Mouse (Mus musculus) hindbrain, embryonic 10.5 days (tissue): ENCODE measurements at regions not wholly inside any gene's neighbourhood (a gene's known extent, or its start where the extent isn't known, plus 50 kb on each side); places are given as distances from the start of the nearest gene placed in this dataset.
A peak's percentile ranks its signal among the peaks of the same experiment; 100 is the strongest.

Experiments
- DNase-seq: peaks from one replicate; pipeline ENCODE4 v3.0.0-alpha.2; 2017; ENCODE audit warnings: low spot score
- H3K27ac ChIP-seq: fragments of 300-500 bp; sonication (generic); 2 replicates; pipeline ENCODE4 v1.5.1; 2016; ENCODE audit warnings: mild to moderate bottlenecking, moderate library complexity
- H3K27me3 ChIP-seq: fragments of 300-500 bp; sonication (generic); 2 replicates; pipeline ENCODE4 v1.6.1; 2016; ENCODE audit warnings: mild to moderate bottlenecking; ENCODE audit not compliant: poor library complexity, insufficient read depth, severe bottlenecking
- H3K36me3 ChIP-seq: fragments of 300-500 bp; sonication (generic); 2 replicates; pipeline ENCODE4 v1.6.1; 2016; ENCODE audit warnings: mild to moderate bottlenecking, moderate library complexity
- H3K4me1 ChIP-seq: fragments of 300-500 bp; sonication (generic); replicated peaks from 2 replicates; pipeline ENCODE4 v1.6.1; 2016; ENCODE audit warnings: mild to moderate bottlenecking
- H3K4me3 ChIP-seq: fragments of 300-500 bp; sonication (generic); 2 replicates; pipeline ENCODE4 v1.5.1; 2016; ENCODE audit warnings: mild to moderate bottlenecking, moderate library complexity
- H3K9me3 ChIP-seq: fragments of 300-500 bp; sonication (generic); 2 replicates; pipeline ENCODE4 v1.6.1; 2016; ENCODE audit warnings: mild to moderate bottlenecking, moderate library complexity
- WGBS: fragments of 180-500 bp; shearing (Covaris S2); methylation state at CpG from one replicate; pipeline ENCODE4 v1.1.7; 2016; 5-methylcytosine and 5-hydroxymethylcytosine counted together

DNA sequence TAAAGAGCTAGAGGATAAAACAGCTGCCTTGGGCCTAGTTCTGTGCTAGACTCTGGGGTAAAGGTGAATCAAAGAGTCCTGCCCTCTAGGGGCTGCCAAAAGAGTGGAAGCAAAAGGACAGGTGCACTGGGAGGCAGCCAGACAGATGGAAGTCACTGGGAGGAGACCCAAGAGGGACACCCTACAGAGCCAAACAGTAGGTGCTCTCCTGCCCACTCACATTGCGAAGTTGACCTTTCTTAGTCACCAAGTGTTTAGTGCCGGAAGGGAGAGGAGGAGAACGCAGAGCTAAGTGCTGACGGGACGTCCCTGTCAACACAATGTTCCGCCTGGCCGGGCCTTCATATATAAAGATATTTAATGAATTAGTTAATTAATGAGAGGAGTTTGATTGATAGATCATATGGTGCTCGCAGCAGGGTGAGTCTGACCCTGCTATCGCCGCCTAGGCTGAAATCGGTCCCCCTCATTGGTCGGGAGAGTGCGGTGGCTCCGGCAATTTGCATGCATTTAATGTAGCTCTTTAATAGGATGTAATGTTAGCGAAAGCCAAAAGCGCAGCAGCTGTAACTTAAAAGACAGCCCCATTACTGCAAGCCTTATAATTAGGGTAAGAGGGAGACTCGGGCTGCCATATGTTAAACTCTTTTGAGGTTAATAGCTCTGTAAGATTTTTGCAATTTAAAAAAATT lies 162.6 kb upstream of the Cadm1 start:
- Histone ChIP-seq H3K36me3 (no peaks in the 10 kb centered on the region), H3K9me3 (no peaks in the 10 kb centered on the region), H3K27ac (no peak overlapping the region), H3K27me3 (peaks cover 66% of the 10 kb centered on the region), H3K4me3 (peak overlapping the region; percentile 51), H3K4me1 (peaks cover 37% of the 10 kb centered on the region)
- 5% methylated on average over 17 of the region's 17 CpGs for WGBS
- peak; percentile 35 for DNase-seq

DNA sequence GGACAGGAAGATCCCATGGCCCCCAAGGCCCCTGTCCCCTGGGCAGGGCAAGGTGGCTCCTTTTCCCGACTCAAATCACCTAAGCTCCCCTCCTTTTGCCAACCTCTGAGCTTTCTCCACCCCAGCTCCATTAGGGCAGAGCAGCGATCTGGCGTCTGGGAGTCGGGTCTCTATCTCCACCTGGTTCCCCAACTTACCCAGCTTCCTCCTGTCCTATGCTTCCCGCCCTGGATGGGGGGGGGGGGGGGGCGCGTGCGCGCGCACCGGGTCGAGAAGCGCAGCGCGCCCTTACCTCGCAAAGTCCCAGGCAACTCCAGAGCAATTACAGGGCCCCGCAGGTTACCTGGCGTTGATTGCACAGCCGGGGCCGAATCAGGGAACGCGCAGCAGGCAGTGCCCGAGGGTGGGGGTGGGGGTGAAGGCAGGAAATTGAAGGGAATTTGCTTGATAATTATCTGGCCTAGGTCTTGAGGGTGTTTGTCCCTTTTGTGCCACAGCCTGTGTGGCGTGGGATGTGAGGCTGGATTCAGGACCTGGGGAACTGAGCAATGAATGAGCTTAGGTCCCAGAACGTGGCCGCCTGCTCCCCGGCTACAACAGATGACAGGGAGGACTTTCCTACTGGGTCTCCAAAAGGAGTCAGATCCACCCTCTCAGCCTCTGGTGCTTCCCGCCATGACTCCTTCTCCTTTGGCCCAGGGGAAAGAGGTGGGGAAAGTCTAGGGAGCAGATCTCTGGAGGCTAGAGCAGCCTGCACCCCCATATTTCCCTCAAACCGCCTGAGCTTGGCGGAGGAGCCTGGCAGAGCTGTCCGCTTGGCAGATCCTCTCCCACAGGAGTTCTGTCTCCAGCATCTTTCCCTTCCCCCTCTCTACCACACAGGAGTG lies 161.7 kb upstream of the Cadm1 start:
- WGBS = 6% methylated on average over 30 of the region's 31 CpGs
- Histone ChIP-seq H3K4me3 (peak overlapping the region; percentile 51), H3K4me1 (peaks cover 29% of the 10 kb centered on the region), H3K36me3 (no peaks in the 10 kb centered on the region), H3K27me3 (peaks cover 61% of the 10 kb centered on the region), H3K9me3 (no peaks in the 10 kb centered on the region), H3K27ac (peak overlapping the region; percentile 67)
- DNase-seq = peak; percentile 56

DNA sequence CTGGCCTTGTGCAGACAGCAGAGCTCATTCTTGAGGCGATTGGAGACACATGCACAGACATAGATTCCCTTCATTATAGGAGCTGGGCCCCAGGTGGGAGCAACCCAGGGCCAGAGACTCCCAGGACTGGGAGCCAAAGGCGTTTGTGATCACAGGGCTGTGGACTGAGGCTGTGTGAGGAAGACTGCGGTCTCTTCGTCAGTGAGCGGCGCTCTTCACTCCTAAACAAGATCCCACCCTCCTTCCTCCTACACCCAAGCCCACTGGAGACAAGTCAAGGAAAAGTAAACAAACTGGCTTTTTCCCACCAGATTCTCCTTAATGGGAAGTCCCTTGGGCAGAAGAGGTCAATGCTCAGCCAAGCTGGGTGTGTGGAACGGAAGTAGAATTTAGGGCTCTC lies 157.7 kb upstream of the Cadm1 start:
- 86% methylated on average over 7 of the region's 7 CpGs for WGBS
- peaks cover 20% of the 10 kb centered on the region for H3K4me1 ChIP-seq
- H3K27ac ChIP-seq = peak overlapping the region; percentile 53; the same call in 1 of the 2 replicates

DNA sequence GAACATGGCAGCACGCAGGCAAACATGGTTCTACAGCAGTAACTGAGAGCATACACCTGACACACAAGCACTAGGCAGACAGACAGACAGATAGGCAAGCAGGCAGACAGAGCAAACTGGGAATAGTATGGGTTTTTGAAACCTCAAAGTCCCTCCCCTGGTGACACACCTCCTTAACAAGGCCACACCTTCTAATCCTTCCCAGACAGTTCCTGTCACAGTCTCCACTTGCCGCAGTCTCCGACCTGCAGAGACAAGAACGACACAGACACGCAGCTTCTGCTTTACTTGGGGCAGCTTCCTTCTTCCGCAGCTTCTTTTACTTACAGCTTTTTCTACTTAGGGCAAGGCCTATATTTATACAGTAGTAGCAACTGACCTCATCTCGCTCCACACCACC lies 155.9 kb upstream of the Cadm1 start:
- H3K4me3 ChIP-seq = no peak overlapping the region
- H3K36me3 ChIP-seq = no peaks in the 10 kb centered on the region
- H3K4me1 ChIP-seq = peaks cover 2% of the 10 kb centered on the region; the same call in 1 of the 2 replicates
- WGBS = 96% methylated on average over 7 of the region's 7 CpGs
- no peak for DNase-seq
- peaks cover 9% of the 10 kb centered on the region for H3K27me3 ChIP-seq
- H3K9me3 ChIP-seq = no peaks in the 10 kb centered on the region
- H3K27ac ChIP-seq = no peak overlapping the region

More for the DNA sequence above, 157.7 kb upstream of the Cadm1 start:
- no peak for DNase-seq
- Histone ChIP-seq H3K27me3 (peaks cover 27% of the 10 kb centered on the region), H3K9me3 (no peaks in the 10 kb centered on the region), H3K36me3 (no peaks in the 10 kb centered on the region), H3K4me3 (no peak overlapping the region)

DNA sequence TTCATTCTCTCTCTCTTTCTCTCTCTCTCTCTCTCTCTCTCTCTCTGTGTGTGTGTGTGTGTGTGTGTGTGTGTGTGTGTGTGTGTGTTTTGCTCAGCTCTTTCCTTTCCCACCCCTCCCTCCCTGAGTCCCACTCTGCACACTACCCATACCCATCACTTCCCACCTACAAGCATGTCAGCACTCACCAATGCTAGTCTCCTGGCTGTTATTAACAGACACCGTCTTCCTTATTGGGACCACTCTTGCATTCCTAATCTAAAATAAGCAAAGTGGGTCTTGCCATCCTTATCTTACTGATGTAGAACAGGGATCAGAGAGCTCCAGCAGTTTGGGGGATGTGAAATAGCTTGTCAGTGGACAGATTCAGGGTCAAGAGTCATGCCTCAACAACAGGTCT lies 153.3 kb upstream of the Cadm1 start:
- peaks cover 8% of the 10 kb centered on the region; the same call in 1 of the 2 replicates for H3K4me1 ChIP-seq
- no peaks in the 10 kb centered on the region for H3K36me3 ChIP-seq
- 0 out of 2 replicates have a peak, but pooled peaks cover 6% of the 10 kb centered on the region for H3K27me3 ChIP-seq
- no peak for DNase-seq
- H3K9me3 ChIP-seq = no peaks in the 10 kb centered on the region
- no peak overlapping the region for H3K27ac ChIP-seq
- no peak overlapping the region for H3K4me3 ChIP-seq
- 84% methylated on average over 1 of the region's 1 CpGs for WGBS

DNA sequence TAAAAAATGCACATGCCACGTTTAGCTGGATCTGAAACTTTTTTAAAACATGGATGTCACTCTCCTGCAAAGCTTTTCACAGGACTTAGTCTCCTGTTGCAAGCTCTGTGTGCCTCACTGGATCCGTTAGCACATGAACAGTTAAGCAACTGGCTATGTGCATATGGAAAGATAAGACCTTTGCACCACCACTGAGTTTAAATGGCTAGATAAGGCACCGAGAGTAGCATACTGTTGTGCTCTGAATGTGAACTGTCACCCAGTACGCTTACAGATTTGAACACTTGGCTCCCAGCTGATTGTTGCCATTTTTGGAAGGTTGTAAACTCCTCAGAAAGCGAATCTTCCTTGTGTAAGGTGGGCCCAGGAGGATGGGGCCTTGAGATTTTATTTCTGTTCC lies 151.4 kb upstream of the Cadm1 start:
- WGBS = 85% methylated on average over 5 of the region's 5 CpGs

DNA sequence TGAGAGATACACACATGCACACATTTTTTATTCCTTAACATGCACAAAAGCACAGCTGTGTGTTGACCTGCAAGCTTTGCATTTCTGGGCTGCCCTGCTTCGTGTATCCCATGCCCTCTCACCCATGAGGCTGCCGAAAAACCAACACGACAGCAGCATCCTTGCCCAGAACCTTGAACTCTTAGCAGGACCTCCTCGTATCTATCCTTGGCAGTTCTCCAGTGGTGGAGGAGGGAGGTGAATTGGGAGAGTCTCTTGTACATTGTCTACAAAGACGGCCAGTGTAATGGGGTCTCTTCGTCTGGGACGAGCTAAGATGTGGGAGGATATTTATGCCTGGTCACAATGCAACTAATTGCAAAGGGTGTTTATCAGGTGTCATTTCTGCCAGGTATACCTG lies 149.6 kb upstream of the Cadm1 start:
- no peak overlapping the region for H3K4me3 ChIP-seq
- DNase-seq = no peak

More for the DNA sequence above, 151.4 kb upstream of the Cadm1 start:
- peaks cover 9% of the 10 kb centered on the region for H3K4me1 ChIP-seq
- 0 out of 2 replicates have a peak, but pooled peaks cover 6% of the 10 kb centered on the region for H3K27me3 ChIP-seq
- no peaks in the 10 kb centered on the region for H3K9me3 ChIP-seq
- no peak overlapping the region for H3K4me3 ChIP-seq
- H3K27ac ChIP-seq = no peak overlapping the region
- DNase-seq = no peak
- no peaks in the 10 kb centered on the region for H3K36me3 ChIP-seq

DNA sequence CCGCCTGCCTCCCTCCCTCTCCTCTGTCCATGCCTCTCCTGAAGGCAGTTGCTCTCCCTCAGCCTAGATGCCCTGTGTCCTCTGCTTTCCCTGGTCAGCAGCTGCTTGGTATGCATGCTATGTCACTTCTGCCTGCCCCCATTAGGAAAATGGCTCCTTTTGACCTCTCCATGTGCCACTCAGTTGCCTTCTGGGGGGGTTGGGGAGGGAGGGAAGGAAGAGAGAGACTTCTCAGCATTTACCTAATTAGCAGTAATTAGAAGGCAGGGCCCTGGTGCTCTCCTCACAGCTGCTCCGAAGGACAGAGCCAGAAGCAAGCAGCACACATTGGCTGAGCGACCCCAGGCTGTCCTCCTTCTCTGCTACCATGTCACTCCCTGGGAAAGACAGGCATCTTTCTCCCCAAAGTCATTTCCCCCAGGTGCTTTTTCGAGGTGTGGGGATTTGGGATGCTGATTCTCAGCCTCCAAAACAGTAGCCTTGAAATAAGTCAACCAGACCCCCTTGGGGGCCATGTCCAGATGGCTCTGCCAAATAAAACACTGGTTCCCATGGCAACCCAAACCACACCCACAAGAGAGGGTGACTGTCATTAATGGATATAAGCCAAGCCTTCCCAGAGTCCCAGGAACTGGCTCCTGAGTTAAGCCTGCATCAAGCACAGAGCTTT lies 145.7 kb upstream of the Cadm1 start:
- peaks cover 13% of the 10 kb centered on the region; the same call in 1 of the 2 replicates for H3K27me3 ChIP-seq
- peaks cover 46% of the 10 kb centered on the region for H3K4me1 ChIP-seq
- H3K27ac ChIP-seq = peak overlapping the region; percentile 63
- no peaks in the 10 kb centered on the region for H3K36me3 ChIP-seq
- WGBS = 34% methylated on average over 4 of the region's 4 CpGs
- H3K9me3 ChIP-seq = no peaks in the 10 kb centered on the region
- no peak overlapping the region for H3K4me3 ChIP-seq
- peak; percentile 67 for DNase-seq

More for the DNA sequence above, 149.6 kb upstream of the Cadm1 start:
- Histone ChIP-seq H3K27me3 (0 out of 2 replicates have a peak, but pooled peaks cover 6% of the 10 kb centered on the region), H3K27ac (no peak overlapping the region), H3K9me3 (no peaks in the 10 kb centered on the region), H3K36me3 (no peaks in the 10 kb centered on the region), H3K4me1 (peaks cover 25% of the 10 kb centered on the region)
- WGBS = 84% methylated on average over 7 of the region's 7 CpGs

DNA sequence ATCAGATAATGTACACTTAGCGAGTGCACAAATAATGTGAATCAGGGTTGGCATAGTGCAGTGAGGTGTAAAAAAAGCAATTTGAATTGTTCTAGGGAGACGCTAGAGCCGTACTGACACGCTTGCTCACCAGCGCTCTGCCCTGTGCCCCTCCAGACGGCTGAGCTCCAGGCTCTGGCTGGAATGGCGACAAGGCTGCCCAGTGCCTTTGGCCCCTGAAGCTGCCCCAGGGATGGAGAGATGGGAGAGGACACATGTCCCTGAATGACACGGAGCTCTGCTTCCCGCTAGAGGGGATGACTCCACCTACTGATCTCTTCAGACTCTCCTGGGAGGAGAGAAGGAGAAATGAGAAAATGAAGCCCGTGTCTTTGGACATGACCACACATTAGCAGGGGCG lies 143.3 kb upstream of the Cadm1 start:
- WGBS = 81% methylated on average over 11 of the region's 11 CpGs
- Histone ChIP-seq H3K36me3 (no peaks in the 10 kb centered on the region), H3K9me3 (no peaks in the 10 kb centered on the region), H3K27me3 (peaks cover 13% of the 10 kb centered on the region), H3K4me1 (peaks cover 38% of the 10 kb centered on the region), H3K4me3 (no peak overlapping the region), H3K27ac (peak overlapping the region; percentile 66)
- no peak for DNase-seq

DNA sequence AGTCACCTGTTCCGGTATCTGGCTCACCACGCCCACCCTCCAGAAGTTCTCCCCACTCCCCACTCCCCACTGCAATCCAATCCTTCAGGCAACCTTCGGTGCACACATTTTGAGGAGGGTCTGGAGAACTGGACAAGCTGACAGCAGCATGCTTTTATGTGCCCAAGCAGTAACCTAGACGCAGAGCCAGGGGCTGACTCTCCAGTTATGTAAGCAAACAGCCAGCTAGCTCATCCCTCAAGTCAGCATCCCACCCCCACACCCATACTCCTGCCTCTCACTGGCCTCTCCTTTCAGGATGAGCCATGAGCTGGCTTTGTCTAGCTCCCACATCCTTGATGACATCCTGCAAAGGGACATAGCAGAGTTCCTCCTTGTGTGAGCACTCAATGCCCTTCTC lies 142.8 kb upstream of the Cadm1 start:
- no peak for DNase-seq
- Histone ChIP-seq H3K9me3 (no peaks in the 10 kb centered on the region), H3K27me3 (peaks cover 13% of the 10 kb centered on the region), H3K4me3 (no peak overlapping the region), H3K4me1 (peaks cover 38% of the 10 kb centered on the region), H3K27ac (peak overlapping the region; percentile 66), H3K36me3 (no peaks in the 10 kb centered on the region)
- 73% methylated on average over 4 of the region's 4 CpGs for WGBS

DNA sequence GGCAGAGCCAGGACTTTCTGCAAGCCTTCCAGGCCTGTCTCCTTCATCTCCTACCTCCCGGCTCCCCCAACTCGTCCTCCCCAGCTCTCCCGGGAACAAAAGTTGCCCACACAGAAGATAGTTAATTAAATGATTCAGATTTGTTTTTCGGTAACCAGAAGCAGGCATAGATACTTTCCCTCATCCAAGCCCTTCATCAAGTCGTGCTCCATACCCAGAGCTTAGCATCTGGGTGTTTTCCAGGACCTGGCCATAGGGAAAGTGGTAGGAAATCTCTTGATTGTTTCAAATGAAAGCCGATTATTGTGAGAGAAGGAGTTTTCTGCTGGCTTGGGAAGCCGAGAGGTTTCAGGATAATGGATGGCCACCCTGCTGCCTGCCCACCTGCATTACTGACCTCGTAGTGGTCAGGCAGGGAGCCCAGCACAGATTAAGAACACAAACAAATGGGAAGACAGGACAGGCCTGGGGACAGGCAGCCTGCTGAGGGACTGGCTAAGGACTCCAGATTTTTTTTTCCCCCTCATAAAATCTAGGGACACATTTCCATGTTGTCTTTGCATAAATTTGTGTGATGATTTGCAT lies 142.2 kb upstream of the Cadm1 start:
- Histone ChIP-seq H3K27me3 (peaks cover 17% of the 10 kb centered on the region), H3K9me3 (no peaks in the 10 kb centered on the region), H3K4me3 (no peak overlapping the region), H3K27ac (peak overlapping the region; percentile 66; the same call in 1 of the 2 replicates), H3K4me1 (peaks cover 38% of the 10 kb centered on the region), H3K36me3 (no peaks in the 10 kb centered on the region)
- WGBS = 52% methylated on average over 8 of the region's 8 CpGs
- no peak for DNase-seq

DNA sequence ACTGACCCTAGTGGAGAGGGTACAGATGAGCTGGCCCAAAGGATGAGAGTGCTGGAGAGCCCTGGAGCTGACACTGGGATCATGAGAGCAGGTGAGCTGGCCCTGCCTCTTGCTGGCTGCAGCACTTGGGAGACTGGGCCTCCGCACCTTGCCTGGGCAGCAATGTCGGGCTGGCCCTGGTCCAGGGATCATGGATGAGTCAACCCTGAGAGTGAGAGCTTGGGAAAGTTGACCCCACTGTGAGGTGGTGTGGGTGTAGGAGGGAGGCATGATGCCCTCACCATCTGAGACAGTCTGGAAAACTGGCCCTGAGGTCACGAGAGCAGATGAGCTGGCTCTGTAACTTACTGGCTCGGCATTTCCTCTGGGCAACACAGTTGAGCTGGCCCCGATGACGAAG lies 140.1 kb upstream of the Cadm1 start:
- Histone ChIP-seq H3K36me3 (no peaks in the 10 kb centered on the region), H3K27ac (peak overlapping the region; percentile 8; the same call in 1 of the 2 replicates), H3K9me3 (no peaks in the 10 kb centered on the region), H3K4me3 (no peak overlapping the region), H3K4me1 (peaks cover 26% of the 10 kb centered on the region), H3K27me3 (peaks cover 34% of the 10 kb centered on the region)
- WGBS = 96% methylated on average over 6 of the region's 6 CpGs
- no peak for DNase-seq
